Mouse (Mus musculus) lung, adult 2 months (tissue): ENCODE results near the gene Shh. TPM values are rescaled to one million over a fixed set of nuclear protein-coding genes. Genes with fewer than 3 reads are reported as not detected.

Experiments used
- DNase-seq: peaks from one replicate; pipeline ENCODE4 v3.0.0; 2022
- H3K4me1 ChIP-seq: fragments of 200-500 bp; 2 replicates; pipeline ENCODE4 v1.6.1; 2011; ENCODE audit warnings: low read length; ENCODE audit not compliant: control insufficient read depth, insufficient read depth
- H3K4me3 ChIP-seq: fragments of 200-500 bp; replicated peaks from 2 replicates; pipeline ENCODE3; 2011; ENCODE audit warnings: low read depth, mild to moderate bottlenecking, control low read depth, low read length; ENCODE audit errors: extremely low read depth
- CTCF ChIP-seq: fragments of 200-500 bp; IDR thresholded peaks from 2 replicates; pipeline ENCODE4 v1.5.1; 2011; ENCODE audit warnings: mild to moderate bottlenecking, low read length, control low read depth; ENCODE audit not compliant: insufficient read depth
- POLR2A ChIP-seq: fragments of 200-500 bp; IDR thresholded peaks from 2 replicates; pipeline ENCODE4 v1.6.1; 2011; ENCODE audit warnings: low read depth, mild to moderate bottlenecking, control low read depth, low read length, borderline replicate concordance; ENCODE audit errors: extremely low read depth
- WGBS: fragments of 180-500 bp; shearing (Covaris S2); methylation state at CpG from one replicate; pipeline ENCODE4 v1.1.7; 2018; 5-methylcytosine and 5-hydroxymethylcytosine counted together
- polyA plus RNA-seq: library from polyadenylated mRNA; depleted of rRNA; stranded (reverse); fragments of >200 nt; gene quantifications from 2 replicates; pipeline ENCODE4 v1.2.3, GENCODE M21; 2012

The Shh gene
- polyA plus RNA-seq, 1 experiment = 7.7 TPM

DNA sequence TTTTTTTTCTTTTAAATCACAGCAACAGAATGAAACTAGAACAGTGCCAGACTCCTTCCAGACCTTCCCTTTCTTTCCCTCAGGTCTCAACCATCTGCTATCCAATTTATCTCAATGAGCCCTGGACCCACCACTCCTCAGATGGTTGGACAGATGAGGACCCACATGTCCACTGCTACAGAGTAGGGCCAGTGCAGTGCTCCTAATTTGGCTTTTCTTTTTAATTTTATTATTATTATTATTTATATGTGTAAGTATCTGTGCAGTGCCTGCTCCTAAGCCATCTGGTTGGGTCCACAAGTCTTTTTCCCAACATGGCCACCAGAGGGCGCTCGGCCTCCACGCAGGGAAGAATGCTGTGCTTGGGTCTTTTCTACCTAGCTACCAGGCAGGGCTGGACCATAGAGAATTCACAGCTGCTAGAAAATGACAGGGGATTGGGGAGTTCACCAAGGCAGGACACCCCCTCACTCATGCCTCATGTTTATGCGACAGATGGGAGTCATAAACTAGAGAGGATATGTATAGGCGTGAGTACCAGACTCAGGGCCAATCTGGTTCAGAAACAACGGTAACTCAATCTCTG lies 15.9 kb downstream of the Shh start:
- TF ChIP-seq POLR2A = no peak
- TF ChIP-seq CTCF = peak; percentile 94
- peak; percentile 83 for DNase-seq
- no peaks in the 10 kb centered on the region for H3K4me1 ChIP-seq
- no peak overlapping the region for H3K4me3 ChIP-seq
- WGBS = 32% methylated on average over 6 of the region's 6 CpGs

DNA sequence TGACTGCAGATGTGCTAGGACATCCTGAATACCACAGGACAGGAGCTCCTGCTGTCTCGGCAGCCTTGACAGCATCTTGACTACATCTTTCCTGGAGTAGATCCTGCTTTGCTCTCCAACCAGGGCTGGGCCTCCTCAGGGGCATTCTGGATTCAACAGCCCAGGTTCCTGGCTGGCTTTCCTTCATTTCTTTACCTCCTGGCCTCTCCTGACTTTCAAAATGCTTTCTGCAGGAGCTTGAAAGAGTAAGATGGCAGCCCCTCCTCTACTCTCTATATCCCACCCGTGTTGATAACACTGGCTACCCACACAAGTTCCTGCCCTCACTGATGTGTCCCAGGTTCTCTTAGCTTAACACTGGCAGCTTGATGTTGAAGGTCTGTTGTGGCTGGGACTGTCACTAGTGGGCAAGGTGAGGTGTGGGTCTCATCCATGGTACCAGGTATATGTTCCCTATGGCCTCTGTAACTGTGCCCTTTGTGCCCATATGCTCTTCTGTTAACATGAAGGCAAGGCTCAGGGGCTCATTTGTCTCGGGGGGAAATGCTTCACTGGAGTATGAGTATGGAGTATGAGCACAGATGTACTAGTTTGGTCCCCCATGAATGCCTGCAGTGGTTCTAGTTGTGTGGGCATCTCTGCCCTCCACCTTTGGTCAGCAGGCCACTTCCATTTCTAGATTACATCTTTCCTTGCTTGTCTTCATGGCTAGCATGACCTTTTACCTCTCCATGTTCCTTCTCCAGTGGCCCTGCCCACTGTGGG lies 16.7 kb downstream of the Shh start:
- no peak overlapping the region for H3K4me3 ChIP-seq
- WGBS = 56% methylated on average over 3 of the region's 3 CpGs
- H3K4me1 ChIP-seq = no peaks in the 10 kb centered on the region
- TF ChIP-seq CTCF = no peak
- TF ChIP-seq POLR2A = no peak
- no peak for DNase-seq

DNA sequence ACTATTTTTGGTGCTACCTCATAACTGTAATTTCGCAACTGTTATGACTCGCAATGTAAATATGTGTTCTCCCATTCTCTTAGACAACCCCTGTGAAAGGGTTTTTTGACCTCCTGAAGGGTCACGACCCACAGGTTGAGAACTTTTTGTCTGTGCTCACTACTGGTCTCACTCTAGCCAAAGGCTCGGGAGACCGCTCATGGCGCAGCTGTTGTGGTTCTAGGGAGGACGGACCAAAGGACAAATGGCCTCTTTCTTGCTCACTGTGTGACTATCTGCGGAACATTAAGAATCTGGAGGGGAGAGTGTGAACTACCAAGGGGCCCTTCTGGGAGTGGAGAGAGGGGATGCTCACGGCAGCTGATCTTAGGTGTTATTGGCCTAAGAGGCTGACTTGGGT lies 41.1 kb downstream of the Shh start:
- TF ChIP-seq CTCF (no peak), POLR2A (no peak)

DNA sequence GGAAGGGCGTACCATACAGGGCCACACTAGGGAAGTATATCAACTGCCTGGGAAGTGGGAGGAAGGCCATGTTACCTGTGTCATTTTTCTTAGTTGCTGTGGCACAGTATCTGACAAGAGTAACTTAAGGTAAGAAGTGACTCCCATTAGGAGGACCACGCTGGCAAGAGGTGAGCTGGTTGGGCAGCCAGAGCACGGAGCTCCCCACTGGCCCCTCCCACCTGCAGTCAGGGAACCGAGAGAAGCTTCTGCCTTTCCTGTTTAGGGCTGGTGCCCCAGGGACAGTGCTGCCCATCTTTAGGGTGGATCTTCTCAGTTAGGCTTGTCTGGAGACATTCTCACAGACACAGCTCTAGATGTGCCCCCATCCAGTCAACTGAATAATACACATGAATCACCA lies 43.3 kb downstream of the Shh start:
- TF ChIP-seq CTCF (no peak), POLR2A (no peak)
- no peak for DNase-seq
- 65% methylated on average over 4 of the region's 4 CpGs for WGBS
- no peak overlapping the region for H3K4me3 ChIP-seq
- no peaks in the 10 kb centered on the region for H3K4me1 ChIP-seq

More for the DNA sequence above, 41.1 kb downstream of the Shh start:
- Histone ChIP-seq H3K4me3 (no peak overlapping the region), H3K4me1 (no peaks in the 10 kb centered on the region)
- 90% methylated on average over 9 of the region's 9 CpGs for WGBS
- DNase-seq = no peak

DNA sequence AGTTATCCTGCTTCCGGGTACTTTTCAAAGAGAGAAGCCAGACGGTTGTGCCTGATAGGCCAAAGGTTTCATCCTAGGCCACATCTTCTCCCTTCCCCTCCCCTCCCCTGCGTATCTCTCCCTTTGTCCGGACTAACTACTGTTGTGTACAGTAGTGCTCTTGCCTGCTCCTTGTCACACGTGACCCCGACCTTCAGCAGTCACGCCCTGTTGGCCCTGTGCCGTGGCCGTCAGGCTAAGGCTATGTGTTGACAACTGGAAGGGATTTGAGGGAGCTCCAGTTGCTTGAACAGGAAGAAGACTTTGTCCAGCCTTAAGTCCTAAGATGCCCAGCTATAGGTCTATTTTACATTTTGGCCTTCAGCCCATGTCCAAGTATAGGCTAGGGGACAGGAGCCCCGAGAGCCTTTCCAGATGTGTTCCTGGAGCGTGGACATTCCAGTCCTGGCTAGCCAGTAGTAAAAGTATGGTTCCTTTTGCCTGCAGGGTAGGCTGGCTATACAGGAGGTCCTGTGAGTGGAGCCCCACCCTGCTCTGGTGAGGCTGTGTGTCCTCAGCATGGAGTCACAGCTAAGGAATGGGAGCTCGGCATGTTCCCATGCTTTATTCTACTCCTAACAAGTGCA lies 47.3 kb downstream of the Shh start:
- DNase-seq = no peak
- TF ChIP-seq CTCF (no peak), POLR2A (no peak)
- WGBS = 72% methylated on average over 12 of the region's 12 CpGs
- no peaks in the 10 kb centered on the region for H3K4me1 ChIP-seq
- H3K4me3 ChIP-seq = no peak overlapping the region

DNA sequence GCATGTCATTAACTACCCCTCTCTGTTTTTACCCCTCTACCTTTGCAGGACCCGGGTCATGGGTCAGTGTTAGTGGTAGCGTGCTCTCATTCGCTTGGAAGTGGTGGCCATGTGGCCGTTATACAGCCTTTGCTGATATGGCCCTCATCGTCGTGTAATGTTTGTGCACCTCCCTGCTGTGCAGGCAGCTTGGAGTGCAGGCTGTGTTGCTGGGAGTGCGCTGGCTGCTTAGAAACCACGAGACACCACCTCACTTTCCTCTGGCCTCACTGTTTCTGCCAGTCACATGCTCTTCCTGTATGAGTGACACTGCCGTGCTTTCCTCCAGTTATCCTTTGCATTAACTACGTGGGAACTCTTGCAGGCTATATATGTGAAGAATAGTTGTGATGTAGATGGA lies 48.3 kb downstream of the Shh start:
- H3K4me1 ChIP-seq = no peaks in the 10 kb centered on the region
- no peak overlapping the region for H3K4me3 ChIP-seq
- no peak for DNase-seq
- TF ChIP-seq POLR2A = no peak
- no peak for TF ChIP-seq CTCF
- WGBS = 80% methylated on average over 10 of the region's 10 CpGs

DNA sequence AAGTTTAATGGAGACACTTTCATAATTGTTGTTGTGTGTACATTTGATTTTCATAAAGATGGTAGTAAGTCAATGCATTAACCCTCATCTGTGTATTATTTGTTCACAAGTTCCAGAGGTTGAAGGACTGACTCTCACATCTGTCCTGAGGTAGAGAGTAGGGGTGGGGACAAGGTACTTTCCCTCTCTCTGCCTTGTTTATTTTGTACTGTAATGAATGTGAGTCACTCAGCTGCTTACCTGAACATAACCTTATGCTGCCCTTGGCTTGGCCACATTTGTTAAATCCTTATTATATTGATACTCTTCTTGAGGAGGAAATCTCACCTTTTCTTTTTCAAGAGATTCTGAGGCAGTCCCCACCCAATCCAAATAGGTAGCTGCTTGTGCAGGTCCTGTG lies 51.0 kb downstream of the Shh start:
- TF ChIP-seq CTCF = no peak
- no peak for TF ChIP-seq POLR2A
- H3K4me3 ChIP-seq = no peak overlapping the region
- no peaks in the 10 kb centered on the region for H3K4me1 ChIP-seq
- no peak for DNase-seq

DNA sequence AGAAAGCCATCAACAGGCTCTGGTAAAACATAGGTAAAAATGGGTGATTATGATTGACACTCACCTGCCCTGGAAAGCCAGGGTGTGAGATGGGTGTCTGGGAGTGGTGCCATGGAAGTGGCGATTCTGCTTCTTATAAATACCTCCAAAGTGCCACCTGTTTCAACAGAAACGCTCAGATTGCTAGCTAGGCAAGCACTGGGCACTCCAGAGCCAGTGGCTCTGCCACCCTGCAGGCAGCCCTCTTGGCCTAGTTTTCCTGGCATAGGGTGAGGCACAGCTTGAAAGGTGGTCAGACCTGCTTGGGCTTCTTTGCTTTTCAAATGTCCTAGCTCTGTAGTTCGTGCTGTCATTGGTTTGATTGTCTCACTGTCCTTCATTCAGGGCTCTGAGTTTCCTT lies 53.0 kb downstream of the Shh start:
- 73% methylated on average over 3 of the region's 3 CpGs for WGBS
- H3K4me1 ChIP-seq = no peaks in the 10 kb centered on the region
- H3K4me3 ChIP-seq = no peak overlapping the region
- TF ChIP-seq POLR2A (no peak), CTCF (no peak)
- peak; percentile 31 for DNase-seq

DNA sequence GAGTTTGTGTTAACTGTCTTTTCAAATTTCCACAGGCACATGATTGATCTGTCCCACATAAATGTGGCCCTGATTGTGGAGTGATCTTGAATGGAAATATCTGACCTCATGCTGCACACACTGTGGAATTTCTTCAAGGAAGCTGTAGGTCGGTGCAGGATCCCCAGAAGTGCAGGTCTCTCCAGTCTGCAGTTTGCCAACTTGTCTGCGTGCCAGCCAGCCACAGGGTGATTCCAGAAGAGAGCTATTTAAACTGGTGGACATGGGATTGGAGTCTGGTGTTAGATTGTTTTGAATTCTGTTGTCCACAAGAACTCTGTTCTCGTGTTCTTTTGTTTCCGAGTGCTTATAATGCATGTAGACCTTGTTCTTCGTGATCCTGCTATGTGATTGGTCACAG lies 53.5 kb downstream of the Shh start:
- WGBS = 68% methylated on average over 5 of the region's 5 CpGs
- H3K4me1 ChIP-seq = no peaks in the 10 kb centered on the region
- DNase-seq = no peak
- TF ChIP-seq CTCF (no peak), POLR2A (no peak)
- H3K4me3 ChIP-seq = no peak overlapping the region
